Mouse (Mus musculus) megakaryocyte, embryonic 14.5 days (primary cell): Measurements from ENCODE around the gene Map4k3. TPM values are rescaled to one million over a fixed set of nuclear protein-coding genes. Genes with fewer than 3 reads are reported as not detected.

Source experiments
- H3K27me3 ChIP-seq: replicated peaks from 2 replicates; pipeline ENCODE3; 2012; ENCODE audit warnings: inconsistent platforms
- H3K36me3 ChIP-seq: replicated peaks from 2 replicates; pipeline ENCODE3; 2012; ENCODE audit warnings: low read length, inconsistent platforms, mixed read lengths
- H3K4me1 ChIP-seq: 2 replicates; pipeline ENCODE4 v1.6.1; 2012; ENCODE audit warnings: inconsistent platforms
- H3K4me3 ChIP-seq: replicated peaks from 2 replicates; pipeline ENCODE3; 2012; ENCODE audit warnings: moderate library complexity, mild to moderate bottlenecking, inconsistent platforms
- H3K9me3 ChIP-seq: 2 replicates; pipeline ENCODE4 v1.6.1; 2012; ENCODE audit warnings: inconsistent platforms
- FLI1 ChIP-seq: IDR thresholded peaks from 2 replicates; pipeline ENCODE4 v1.6.1; 2012; ENCODE audit warnings: low read length, inconsistent platforms, mixed read lengths
- GATA1 ChIP-seq: IDR thresholded peaks from 3 replicates; pipeline ENCODE4 v1.6.1; 2012; ENCODE audit warnings: mixed read lengths, low read length, inconsistent platforms, borderline replicate concordance
- polyA plus RNA-seq: library from polyadenylated mRNA; stranded (reverse); fragments of >175 nt; gene quantifications from 2 replicates; pipeline ENCODE4 v1.2.3, GENCODE M21; 2012; ENCODE audit warnings: low replicate concordance; ENCODE audit not compliant: insufficient read depth

The Map4k3 gene
- polyA plus RNA-seq, 1 experiment, result 0.87 TPM

DNA sequence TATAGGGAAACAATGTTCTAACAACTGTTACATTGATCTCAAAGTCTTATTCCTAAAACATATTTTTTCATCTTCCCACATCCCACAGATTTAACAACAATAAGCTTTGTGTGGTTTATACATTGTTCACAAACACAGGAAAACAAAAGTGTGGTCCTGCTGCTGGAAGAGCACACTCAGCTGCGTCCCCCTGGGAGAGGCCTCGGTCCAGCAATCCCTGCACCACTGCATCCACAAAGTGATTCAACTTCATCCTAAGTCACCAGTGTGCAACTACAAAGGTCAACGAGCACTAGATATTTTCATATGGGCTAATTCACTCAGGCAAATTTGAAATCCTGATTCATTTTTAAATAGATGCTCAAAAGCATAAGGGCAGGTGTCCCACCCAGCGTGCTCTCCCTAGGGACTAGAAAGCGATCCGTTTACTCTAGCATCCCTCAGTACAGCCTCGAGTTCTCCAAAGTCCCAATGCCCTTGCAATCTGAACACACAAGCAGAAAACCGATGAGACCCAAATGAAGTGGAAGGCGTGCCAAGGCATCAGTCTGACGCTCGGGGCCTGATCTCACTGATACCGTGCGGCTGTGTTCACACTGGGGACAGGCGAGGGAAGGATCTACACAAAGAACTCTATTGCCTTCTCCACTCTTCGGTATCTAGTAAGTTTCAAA is 67.4 kb downstream of the Map4k3 start:
- H3K36me3 ChIP-seq, result no peaks in the 10 kb centered on the region
- H3K9me3 ChIP-seq, result no peaks in the 10 kb centered on the region
- no peak overlapping the region for H3K4me3 ChIP-seq
- no peaks in the 10 kb centered on the region for H3K4me1 ChIP-seq
- H3K27me3 ChIP-seq, result no peaks in the 10 kb centered on the region
- TF ChIP-seq GATA1, result no peak
- TF ChIP-seq FLI1, result no peak

DNA sequence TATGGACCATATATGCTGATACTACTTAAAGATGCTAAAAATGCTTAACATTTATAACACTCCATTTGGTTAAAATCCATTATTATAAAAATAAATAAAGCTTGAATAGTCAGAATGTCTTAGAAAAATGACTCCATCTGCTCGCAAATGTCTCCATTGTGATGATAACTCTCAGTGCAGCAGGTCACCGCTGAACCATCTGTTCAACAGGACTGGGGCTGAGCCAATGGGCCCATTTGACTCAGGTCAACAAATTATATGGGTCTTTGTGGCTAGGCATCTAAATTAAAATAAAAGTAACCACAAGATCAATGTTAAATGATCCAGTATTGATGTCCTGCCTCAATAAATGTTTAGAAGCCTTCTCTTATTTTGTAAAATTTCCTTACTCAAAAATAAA is 68.1 kb downstream of the Map4k3 start:
- Histone ChIP-seq H3K4me3 (no peak overlapping the region), H3K27me3 (no peaks in the 10 kb centered on the region), H3K9me3 (no peaks in the 10 kb centered on the region), H3K36me3 (no peaks in the 10 kb centered on the region), H3K4me1 (no peaks in the 10 kb centered on the region)
- TF ChIP-seq GATA1 (no peak), FLI1 (no peak)

DNA sequence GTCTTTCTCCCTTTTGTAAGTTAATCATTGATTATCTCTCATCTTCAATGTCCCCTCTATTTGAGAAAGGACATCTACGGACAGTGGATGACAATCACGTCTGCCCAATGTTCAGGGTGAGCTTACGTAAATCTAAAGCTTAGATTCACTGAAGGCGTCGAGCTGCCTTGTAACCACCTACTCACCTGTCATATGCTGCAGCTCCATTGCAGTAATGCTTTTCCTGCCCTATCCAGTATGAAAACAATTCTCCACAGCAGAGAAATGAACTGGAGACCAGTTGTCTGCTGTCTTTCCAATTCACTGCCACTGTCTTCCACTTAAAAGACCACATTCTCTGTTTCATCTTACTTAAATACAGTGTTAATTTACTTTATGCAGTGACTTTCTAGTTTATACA is 68.5 kb downstream of the Map4k3 start:
- no peak overlapping the region for H3K4me3 ChIP-seq
- H3K9me3 ChIP-seq, result no peaks in the 10 kb centered on the region
- H3K36me3 ChIP-seq, result no peaks in the 10 kb centered on the region
- H3K4me1 ChIP-seq, result no peaks in the 10 kb centered on the region
- no peaks in the 10 kb centered on the region for H3K27me3 ChIP-seq
- no peak for TF ChIP-seq FLI1
- no peak for TF ChIP-seq GATA1

DNA sequence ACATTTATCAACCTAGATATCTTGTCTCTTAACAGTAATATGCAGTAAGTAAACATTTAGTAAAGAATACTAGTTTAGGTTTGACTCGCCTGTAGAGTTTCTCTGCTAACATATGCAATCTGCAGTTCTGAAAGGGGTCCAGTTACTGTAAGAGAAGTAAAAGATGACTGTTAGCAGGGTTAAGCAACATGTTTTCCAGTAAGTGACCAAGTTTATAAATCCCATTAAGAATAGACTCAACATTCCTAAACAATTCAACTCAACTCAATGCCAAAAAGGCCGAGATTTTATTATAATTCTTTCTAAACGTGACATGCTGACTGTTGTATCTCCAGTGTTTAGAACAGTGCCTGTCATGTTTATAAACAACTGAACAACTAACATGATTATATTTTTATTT is 74.0 kb downstream of the Map4k3 start:
- H3K9me3 ChIP-seq, result no peaks in the 10 kb centered on the region
- no peaks in the 10 kb centered on the region for H3K4me1 ChIP-seq
- no peaks in the 10 kb centered on the region for H3K27me3 ChIP-seq
- H3K4me3 ChIP-seq, result no peak overlapping the region
- H3K36me3 ChIP-seq, result peaks cover 4% of the 10 kb centered on the region
- no peak for TF ChIP-seq FLI1
- TF ChIP-seq GATA1, result no peak

DNA sequence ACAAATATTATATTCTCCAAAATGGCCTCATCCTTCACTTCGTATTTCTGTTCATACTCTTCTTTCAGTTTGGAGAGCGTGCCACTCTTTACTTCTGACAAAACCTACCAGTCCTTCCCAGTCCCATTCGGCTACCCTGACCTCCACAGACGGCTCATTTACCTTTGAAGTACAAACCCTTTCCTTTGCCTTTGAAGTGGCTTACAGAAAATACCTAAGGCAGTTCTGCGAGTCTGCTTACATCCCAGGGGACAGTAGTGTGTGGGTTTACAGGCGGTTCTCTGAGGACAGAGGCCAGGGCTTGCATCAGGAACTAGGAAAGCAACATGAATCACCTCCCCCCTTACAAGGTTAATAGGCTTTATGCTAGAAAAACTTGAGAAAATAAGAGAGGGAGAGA is 75.5 kb downstream of the Map4k3 start:
- H3K36me3 ChIP-seq, result peaks cover 7% of the 10 kb centered on the region
- no peaks in the 10 kb centered on the region for H3K9me3 ChIP-seq

DNA sequence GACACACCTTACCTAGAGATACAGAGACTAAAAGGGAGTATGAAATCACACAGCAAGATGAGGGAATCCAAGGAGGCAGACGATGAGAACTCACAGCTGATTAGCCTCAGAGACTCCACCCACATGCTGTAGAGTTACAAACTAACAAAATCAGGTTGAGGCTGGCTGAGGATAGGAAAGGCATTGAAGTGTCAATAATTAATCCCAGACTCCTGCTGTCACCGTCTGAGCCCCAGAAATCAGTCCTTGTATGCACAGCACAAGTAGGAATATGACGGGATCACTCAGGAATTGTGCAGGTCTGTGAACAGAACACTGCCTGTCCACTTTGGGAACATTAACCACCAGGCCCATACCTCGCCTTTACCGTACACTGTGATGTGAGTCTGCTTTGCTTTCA is 81.4 kb downstream of the Map4k3 start:
- Histone ChIP-seq H3K4me3 (no peak overlapping the region), H3K36me3 (peaks cover 17% of the 10 kb centered on the region), H3K9me3 (no peaks in the 10 kb centered on the region), H3K4me1 (no peaks in the 10 kb centered on the region), H3K27me3 (no peaks in the 10 kb centered on the region)
- TF ChIP-seq GATA1 (no peak), FLI1 (no peak)

More for the DNA sequence above, 75.5 kb downstream of the Map4k3 start:
- Histone ChIP-seq H3K27me3 (no peaks in the 10 kb centered on the region), H3K4me1 (no peaks in the 10 kb centered on the region), H3K4me3 (no peak overlapping the region)
- TF ChIP-seq FLI1 (no peak), GATA1 (no peak)

DNA sequence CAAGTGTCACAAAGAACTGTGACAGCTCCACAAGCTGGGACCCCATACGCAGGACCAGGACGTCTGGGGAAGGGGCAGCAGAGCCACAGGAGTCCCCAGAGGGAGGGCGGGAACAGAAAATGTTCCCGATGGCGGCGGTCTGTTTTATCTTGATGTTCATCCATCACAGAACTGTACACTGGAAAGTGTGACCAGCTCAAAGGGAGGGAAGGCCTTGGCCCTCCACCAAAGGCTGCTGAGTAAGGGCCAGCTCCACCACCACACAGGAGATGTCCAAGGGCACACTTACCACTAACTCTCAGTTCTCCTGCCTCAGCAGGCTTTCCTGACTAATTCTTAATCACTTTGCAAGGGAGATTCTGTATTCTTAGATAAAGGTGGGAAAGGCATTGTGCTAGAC is 82.2 kb downstream of the Map4k3 start:
- no peaks in the 10 kb centered on the region for H3K27me3 ChIP-seq
- no peak overlapping the region for H3K4me3 ChIP-seq
- TF ChIP-seq FLI1 (no peak), GATA1 (no peak)
- no peaks in the 10 kb centered on the region for H3K4me1 ChIP-seq
- H3K9me3 ChIP-seq, result no peaks in the 10 kb centered on the region
- peaks cover 17% of the 10 kb centered on the region for H3K36me3 ChIP-seq

DNA sequence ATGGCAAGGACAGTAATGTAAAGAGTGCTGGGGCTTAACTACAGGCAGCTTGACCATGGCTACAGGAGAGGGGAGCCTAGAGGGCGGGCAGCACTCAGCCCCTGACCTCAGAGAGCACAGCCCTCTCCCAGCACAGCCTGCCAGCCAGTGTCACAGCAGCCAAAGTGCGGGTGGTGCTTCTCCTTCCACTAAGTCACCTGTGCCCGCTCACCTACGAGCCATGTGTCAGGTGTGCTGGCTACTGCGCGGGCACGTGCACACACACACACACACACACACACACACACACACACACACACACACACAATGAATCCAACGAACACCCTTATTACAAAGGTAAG is 82.6 kb downstream of the Map4k3 start:
- H3K4me3 ChIP-seq, result peak overlapping the region; percentile 33
- peaks cover 17% of the 10 kb centered on the region for H3K36me3 ChIP-seq
- H3K27me3 ChIP-seq, result no peaks in the 10 kb centered on the region
- H3K4me1 ChIP-seq, result no peaks in the 10 kb centered on the region
- no peaks in the 10 kb centered on the region for H3K9me3 ChIP-seq
- TF ChIP-seq GATA1 (no peak), FLI1 (no peak)

DNA sequence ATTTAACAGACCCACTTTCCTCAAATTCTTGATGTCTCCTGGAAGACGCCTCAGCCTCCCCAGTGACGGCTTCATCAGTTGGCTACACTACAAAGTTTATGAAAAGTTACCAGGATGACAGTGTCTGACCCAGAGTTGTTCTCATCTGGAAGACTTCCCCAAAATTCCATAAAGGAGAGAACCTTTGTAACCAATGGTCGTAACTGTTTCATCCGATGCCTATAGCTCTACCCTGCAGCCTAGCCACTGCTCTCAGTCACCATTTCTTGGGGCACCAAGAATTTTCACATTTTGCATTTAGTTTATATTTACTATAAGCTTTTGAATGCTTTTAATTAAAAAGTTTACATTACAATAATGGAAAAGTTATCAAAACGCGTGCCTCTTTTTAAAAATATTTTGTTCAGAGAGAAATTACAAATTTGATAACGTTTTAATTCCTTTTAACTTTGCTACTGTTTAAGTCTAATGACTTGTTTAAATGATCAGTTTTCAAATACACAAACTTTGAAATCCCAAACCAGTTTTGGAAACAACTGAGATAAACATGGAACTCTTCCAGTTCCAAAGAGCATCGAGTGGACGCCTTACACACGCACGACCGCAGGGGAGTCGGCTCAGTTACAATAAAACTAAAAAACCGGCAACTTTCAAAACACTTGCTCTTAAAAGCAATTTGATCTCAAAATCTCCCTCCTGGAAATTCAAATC is 83.1 kb downstream of the Map4k3 start:
- TF ChIP-seq GATA1 (no peak), FLI1 (no peak)
- no peaks in the 10 kb centered on the region for H3K27me3 ChIP-seq
- H3K9me3 ChIP-seq, result no peaks in the 10 kb centered on the region
- no peaks in the 10 kb centered on the region for H3K4me1 ChIP-seq
- H3K4me3 ChIP-seq, result no peak overlapping the region
- H3K36me3 ChIP-seq, result peaks cover 17% of the 10 kb centered on the region

DNA sequence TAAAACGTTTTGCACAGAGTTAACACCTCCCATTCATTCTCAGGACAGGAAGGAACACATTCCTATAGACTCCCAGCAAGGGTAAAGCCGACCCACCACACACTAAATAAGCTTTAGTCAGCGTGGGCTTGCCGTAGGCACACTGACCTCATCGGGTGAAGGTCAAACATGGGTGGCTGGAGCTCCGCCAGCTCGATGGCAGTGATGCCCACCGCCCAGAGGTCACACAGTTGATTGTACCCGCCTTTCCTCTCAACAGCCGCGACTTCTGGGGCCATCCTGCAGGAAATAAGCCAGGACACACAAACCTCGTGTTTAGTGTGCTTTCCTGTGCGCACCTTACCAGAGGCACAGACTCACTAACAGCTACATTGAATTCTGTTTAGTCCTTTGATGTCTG is 83.7 kb downstream of the Map4k3 start:
- H3K4me3 ChIP-seq, result no peak overlapping the region
- TF ChIP-seq GATA1 (no peak), FLI1 (no peak)
- H3K4me1 ChIP-seq, result no peaks in the 10 kb centered on the region
- H3K27me3 ChIP-seq, result no peaks in the 10 kb centered on the region
- H3K9me3 ChIP-seq, result no peaks in the 10 kb centered on the region
- H3K36me3 ChIP-seq, result peaks cover 14% of the 10 kb centered on the region
